8 mouse cellular contexts compared by ENCODE assay signal in the genomic region with DNA sequence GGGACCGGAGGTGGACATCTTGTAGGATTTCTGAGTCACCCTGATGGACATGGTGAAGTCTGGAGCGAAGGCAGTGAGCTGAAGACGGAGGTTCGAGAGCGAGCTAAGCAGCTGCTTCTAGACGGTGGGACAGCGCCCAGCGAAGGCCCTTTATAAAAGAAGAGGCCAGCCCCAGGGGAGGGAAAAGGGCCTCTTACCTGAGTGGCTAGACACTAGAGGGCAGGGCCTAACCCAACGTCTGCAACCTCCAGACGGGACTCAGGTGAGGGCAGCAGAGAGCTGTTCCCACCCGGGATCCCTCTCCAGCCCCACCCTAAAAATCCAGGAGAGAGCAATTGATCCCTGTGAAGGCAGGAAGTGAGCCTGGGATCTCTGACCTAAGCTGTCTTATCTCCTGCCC. TPM values are rescaled to one million over a fixed set of nuclear protein-coding genes. Genes with fewer than 3 reads are reported as not detected.
DNase-seq lines count a peak whose midpoint lies in the region; ATAC-seq lines count a peak whose summit lies in the region.

A gene (minus strand): TSS at position 294 of the 400 bp plus-strand sequence.

- H3K4me3 ChIP-seq in forebrain, embryonic 14.5 days (ENCODE audit: low read depth, low read length), result peak within 1 kb of the TSS; percentile 6; the same call in 1 of the 2 replicates
- peak within 1 kb of the TSS; percentile 49 for H3K4me3 ChIP-seq in midbrain, embryonic 10.5 days

- no peak within 1 kb of the TSS for H3K27ac ChIP-seq in forebrain, embryonic 14.5 days (ENCODE audit: low read depth, low read length)
- H3K27ac ChIP-seq in midbrain, embryonic 10.5 days (replicated peaks), result peak within 1 kb of the TSS; percentile 47; the same call in 1 of the 2 replicates

- no peaks in the 10 kb centered on the region for H3K9me3 ChIP-seq in forebrain, embryonic 14.5 days (replicated peaks; ENCODE audit: control insufficient read depth, low read length)
- H3K9me3 ChIP-seq in midbrain, embryonic 10.5 days (replicated peaks), result no peaks in the 10 kb centered on the region

- WGBS in forebrain, embryonic 14.5 days, result 12% methylated on average over 10 of the region's 11 CpGs
- WGBS in midbrain, embryonic 10.5 days, result 15% methylated on average over 11 of the region's 11 CpGs

- H3K9ac ChIP-seq in forebrain, embryonic 14.5 days (ENCODE audit: low read length), result no peak within 1 kb of the TSS

- H3K27me3 ChIP-seq in forebrain, embryonic 14.5 days (replicated peaks; ENCODE audit: control insufficient read depth, insufficient read depth, low read length), result peaks cover 29% of the 10 kb centered on the region
- peaks cover 90% of the 10 kb centered on the region for H3K27me3 ChIP-seq in midbrain, embryonic 10.5 days (ENCODE audit: low read depth, poor library complexity, severe bottlenecking)

- no peak for ATAC-seq in forebrain, embryonic 14.5 days

- peak within 1 kb of the TSS; percentile 44; the same call in 1 of the 2 replicates for H3K4me2 ChIP-seq in forebrain, embryonic 14.5 days (ENCODE audit: low read length)

- H3K36me3 ChIP-seq in forebrain, embryonic 14.5 days (ENCODE audit: control insufficient read depth, insufficient read depth, low read length), result no peaks in the 10 kb centered on the region
- H3K36me3 ChIP-seq in midbrain, embryonic 10.5 days, result no peaks in the 10 kb centered on the region

- DNase-seq in adrenal gland, postnatal 4 days (ENCODE audit: low spot score in 2 of 2), result no peak
- no peak for DNase-seq in adrenal gland, adult (ENCODE audit: inconsistent age in 2 of 2, low spot score in 1 of 2)
- DNase-seq in forebrain, embryonic 14.5 days (ENCODE audit: low spot score), result no peak
- peak; percentile 78 to 81 for DNase-seq in kidney, postnatal 36 days
- no peak for DNase-seq in midbrain, embryonic 10.5 days (ENCODE audit: low spot score)
- DNase-seq in frontal cortex, postnatal 14 days (ENCODE audit: low spot score in 2 of 2), result no peak
- no peak for DNase-seq in gastrocnemius, postnatal 25 days
- DNase-seq in cerebellum, adult 8-10 months, result no peak

- H3K4me1 ChIP-seq in forebrain, embryonic 14.5 days (ENCODE audit: control insufficient read depth, insufficient read depth, low read length), result no peaks in the 10 kb centered on the region
- H3K4me1 ChIP-seq in midbrain, embryonic 10.5 days, result peaks cover 30% of the 10 kb centered on the region

RNA-seq across cellular contexts. Expression of the gene that starts here (rescaled TPM):
- total RNA-seq in adrenal gland, postnatal 4 days (2021), result 10 to 100 TPM; 18.8 TPM
- polyA plus RNA-seq in forebrain, embryonic 14.5 days (2014; fragmentation: Nextera tagmentation; extraction: Ambion mirVana), result 2.7 and 3.7 TPM in 2 replicates
- 18.5 and 21.9 TPM in 2 replicates for polyA plus RNA-seq in midbrain, embryonic 10.5 days (2016; fragmentation: Nextera tagmentation; extraction: Ambion mirVana)
- total RNA-seq in gastrocnemius, postnatal 25 days (2021), result under 1 TPM; 0.13 to 0.19 TPM

Comparison
In these comparisons a context has a peak if more than half of its experiments do, and no peak if none do; other contexts are left out.
1. RNA of the gene that starts here (total RNA-seq): 18.8 TPM in adrenal gland, postnatal 4 days; 0.13 to 0.19 TPM in gastrocnemius, postnatal 25 days; every median in the first group is over 10 times any median in the second.
2. DNase-seq: peak in kidney, postnatal 36 days (2 of 2); none in adrenal gland, postnatal 4 days (0 of 2), adrenal gland, adult (0 of 2), forebrain, embryonic 14.5 days (single experiment), midbrain, embryonic 10.5 days (single experiment), frontal cortex, postnatal 14 days (0 of 2), gastrocnemius, postnatal 25 days (single experiment) and cerebellum, adult 8-10 months (single experiment).